Comparison of ENCODE assay signal across 8 mouse cellular contexts in genomic region chr17:80062620-80063010, GRCm38 (mm10). TPM values are rescaled to one million over a fixed set of nuclear protein-coding genes. Genes with fewer than 3 reads are reported as not detected.
A peak's percentile ranks its signal among the peaks of the same experiment; 100 is the strongest.
DNase-seq lines count a peak whose midpoint lies in the region; ATAC-seq and TF ChIP-seq lines count a peak whose summit lies in the region.

No protein-coding gene starts in this region.

- peak overlapping the region; percentile 90 for H3K4me2 ChIP-seq in kidney, embryonic 16.5 days (replicated peaks; ENCODE audit: low read depth, low read length)
- H3K4me2 ChIP-seq in forebrain, embryonic 16.5 days (ENCODE audit: low read length) = peak overlapping the region; percentile 93
- H3K4me2 ChIP-seq in liver, embryonic 13.5 days = peak overlapping the region; percentile 88
- peak overlapping the region; percentile 72 for H3K4me2 ChIP-seq in stomach, embryonic 16.5 days (ENCODE audit: low read depth, low read length)

- TF ChIP-seq CTCF in bone marrow macrophage, adult 2 months (IDR thresholded peaks at IDR 0.05; ENCODE audit: low read depth, low read length) = no peak

- no peaks in the 10 kb centered on the region for H3K27me3 ChIP-seq in kidney, embryonic 16.5 days (ENCODE audit: insufficient read depth, low read length)
- H3K27me3 ChIP-seq in forebrain, embryonic 16.5 days (replicated peaks; ENCODE audit: control insufficient read depth, insufficient read depth, low read length) = no peaks in the 10 kb centered on the region
- H3K27me3 ChIP-seq in liver, embryonic 13.5 days = no peaks in the 10 kb centered on the region
- H3K27me3 ChIP-seq in stomach, embryonic 16.5 days (ENCODE audit: control insufficient read depth, insufficient read depth, low read length) = no peaks in the 10 kb centered on the region

- no peaks in the 10 kb centered on the region for H3K9me3 ChIP-seq in kidney, embryonic 16.5 days (ENCODE audit: low read length)
- no peaks in the 10 kb centered on the region for H3K9me3 ChIP-seq in forebrain, embryonic 16.5 days (ENCODE audit: control insufficient read depth, low read length)
- H3K9me3 ChIP-seq in liver, embryonic 13.5 days (replicated peaks) = no peaks in the 10 kb centered on the region
- H3K9me3 ChIP-seq in stomach, embryonic 16.5 days (replicated peaks; ENCODE audit: control insufficient read depth, low read length) = no peaks in the 10 kb centered on the region

- peak overlapping the region; percentile 96 for H3K9ac ChIP-seq in kidney, embryonic 16.5 days (replicated peaks; ENCODE audit: low read length)
- H3K9ac ChIP-seq in forebrain, embryonic 16.5 days (replicated peaks; ENCODE audit: low read depth, low read length) = peak overlapping the region; percentile 99
- peak overlapping the region; percentile 77 for H3K9ac ChIP-seq in liver, embryonic 13.5 days
- H3K9ac ChIP-seq in stomach, embryonic 16.5 days (ENCODE audit: low read length) = peak overlapping the region; percentile 85

- no peak for ATAC-seq in kidney, embryonic 16.5 days (ENCODE audit: low FRiP score, low TSS enrichment)
- ATAC-seq in forebrain, embryonic 16.5 days = peak; percentile 23
- peak; percentile 33 for ATAC-seq in liver, embryonic 13.5 days (ENCODE audit: low read depth)
- ATAC-seq in stomach, embryonic 16.5 days (ENCODE audit: insufficient read depth, low FRiP score) = no peak

- H3K4me1 ChIP-seq in kidney, embryonic 16.5 days (ENCODE audit: insufficient read depth, low read length) = peaks cover 26% of the 10 kb centered on the region
- peaks cover 9% of the 10 kb centered on the region for H3K4me1 ChIP-seq in bone marrow macrophage, adult 2 months (ENCODE audit: control insufficient read depth, insufficient read depth, low read length)
- peaks cover 29% of the 10 kb centered on the region for H3K4me1 ChIP-seq in forebrain, embryonic 16.5 days (replicated peaks; ENCODE audit: control insufficient read depth, insufficient read depth, low read length)
- peaks cover 43% of the 10 kb centered on the region for H3K4me1 ChIP-seq in liver, embryonic 13.5 days (replicated peaks)
- H3K4me1 ChIP-seq in stomach, embryonic 16.5 days (ENCODE audit: control insufficient read depth, insufficient read depth, low read length) = peaks cover 12% of the 10 kb centered on the region

- TF ChIP-seq POLR2A in bone marrow macrophage, adult 2 months (IDR thresholded peaks at IDR 0.05; ENCODE audit: borderline replicate concordance, low read depth, low read length) = no peak

- DNase-seq in kidney, postnatal 4 days = no peak
- no peak for DNase-seq in liver, embryonic 13.5 days
- no peak for DNase-seq in layer of hippocampus, postnatal 10 days (ENCODE audit: low spot score in 2 of 2)
- DNase-seq in adrenal gland, postnatal 4 days (ENCODE audit: low spot score in 2 of 2) = no peak

- peaks cover 3% of the 10 kb centered on the region; the same call in 1 of the 2 replicates for H3K36me3 ChIP-seq in kidney, embryonic 16.5 days (ENCODE audit: insufficient read depth, low read length)
- H3K36me3 ChIP-seq in forebrain, embryonic 16.5 days (ENCODE audit: control insufficient read depth, insufficient read depth) = no peaks in the 10 kb centered on the region
- no peaks in the 10 kb centered on the region for H3K36me3 ChIP-seq in liver, embryonic 13.5 days
- no peaks in the 10 kb centered on the region for H3K36me3 ChIP-seq in stomach, embryonic 16.5 days (ENCODE audit: control insufficient read depth, insufficient read depth, low read length)

- H3K4me3 ChIP-seq in kidney, embryonic 16.5 days (ENCODE audit: low read length) = peak overlapping the region; percentile 95
- H3K4me3 ChIP-seq in bone marrow macrophage, adult 2 months (ENCODE audit: insufficient read depth, low read length) = peak overlapping the region; percentile 61
- peak overlapping the region; percentile 99 for H3K4me3 ChIP-seq in forebrain, embryonic 16.5 days (replicated peaks; ENCODE audit: low read length)
- peak overlapping the region; percentile 80 for H3K4me3 ChIP-seq in liver, embryonic 13.5 days (replicated peaks)
- H3K4me3 ChIP-seq in stomach, embryonic 16.5 days (replicated peaks; ENCODE audit: low read length) = peak overlapping the region; percentile 93

- under 1% methylated on average over 15 of the region's 15 CpGs for WGBS in kidney, embryonic 16.5 days
- WGBS in forebrain, embryonic 16.5 days = 1% methylated on average over 15 of the region's 15 CpGs
- 1% methylated on average over 15 of the region's 15 CpGs for WGBS in liver, embryonic 13.5 days (ENCODE audit: insufficient replicate concordance)
- 2% methylated on average over 15 of the region's 15 CpGs for WGBS in stomach, embryonic 16.5 days

- H3K27ac ChIP-seq in kidney, embryonic 16.5 days (ENCODE audit: low read length) = peak overlapping the region; percentile 83
- H3K27ac ChIP-seq in bone marrow macrophage, adult 2 months (ENCODE audit: insufficient read depth, low read depth, low read length) = peak overlapping the region; percentile 72
- H3K27ac ChIP-seq in forebrain, embryonic 16.5 days (ENCODE audit: low read length) = peak overlapping the region; percentile 99
- peak overlapping the region; percentile 99 for H3K27ac ChIP-seq in liver, embryonic 13.5 days
- H3K27ac ChIP-seq in stomach, embryonic 16.5 days (ENCODE audit: low read length) = peak overlapping the region; percentile 97

RNA-seq across cellular contexts. Expression of gene Hnrnpll, which starts 0.5 kb away (rescaled TPM):
- polyA plus RNA-seq in kidney, embryonic 16.5 days (2015; fragmentation: Nextera tagmentation; extraction: Ambion mirVana) = 56.9 and 59.2 TPM in 2 replicates
- 44.9 and 47.7 TPM in 2 replicates for polyA plus RNA-seq in bone marrow macrophage, adult 2 months (2012; ENCODE audit: insufficient read depth, insufficient read length, missing spikeins)
- 66.6 and 77.6 TPM in 2 replicates for polyA plus RNA-seq in forebrain, embryonic 16.5 days (2015; fragmentation: Nextera tagmentation; extraction: Ambion mirVana)
- polyA plus RNA-seq in liver, embryonic 13.5 days (2015; fragmentation: Nextera tagmentation; extraction: Ambion mirVana) = 25.0 and 32.0 TPM in 2 replicates
- 30.1 and 39.4 TPM in 2 replicates for polyA plus RNA-seq in stomach, embryonic 16.5 days (2015; fragmentation: Nextera tagmentation; extraction: Ambion mirVana)
- total RNA-seq in layer of hippocampus, postnatal 10 days (2021) = 10 to 100 TPM; 68.6 to 74.6 TPM
- 10 to 100 TPM; 72.6 to 73.0 TPM for total RNA-seq in adrenal gland, postnatal 4 days (2021)

Comparison
In these comparisons a context has a peak if more than half of its experiments do, and no peak if none do; other contexts are left out.
1. ATAC-seq: peak in forebrain, embryonic 16.5 days (single experiment) and liver, embryonic 13.5 days (single experiment); none in kidney, embryonic 16.5 days (single experiment) and stomach, embryonic 16.5 days (single experiment).
2. Peak in every context shown above with its lines, with median percentiles within 50 percentile points of each other: H3K27ac ChIP-seq, H3K4me2 ChIP-seq, H3K4me3 ChIP-seq and H3K9ac ChIP-seq.